Mouse (Mus musculus) Muller cell, postnatal 12 days (primary cell): Measurements from ENCODE around the gene Psen1.

Experiments
- DNase-seq: peaks from one replicate; pipeline ENCODE4 v3.0.0-alpha.2; 2015; ENCODE audit errors: inconsistent ontology term

Psen1 gene

DNA sequence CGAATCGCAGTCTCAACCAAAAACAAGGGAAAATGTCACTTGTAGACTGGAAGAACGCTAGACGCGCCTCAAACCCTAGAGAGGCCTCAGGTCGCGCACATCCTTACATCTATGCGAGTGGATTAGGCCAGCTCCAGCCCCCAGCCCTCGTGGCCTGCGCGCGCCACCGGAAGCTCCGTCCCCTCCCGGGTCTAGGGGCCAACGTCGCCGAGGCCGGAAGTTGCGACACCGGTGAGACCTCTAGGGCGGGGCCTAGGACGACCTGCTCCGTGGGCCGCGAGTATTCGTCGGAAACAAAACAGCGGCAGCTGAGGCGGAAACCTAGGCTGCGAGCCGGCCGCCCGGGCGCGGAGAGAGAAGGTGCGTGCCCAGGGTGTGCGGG, at the start of gene Psen1:
TSS of gene Psen1 (plus strand) at position 219 of the 382 bp plus-strand sequence.
- peak; percentile 96 for DNase-seq

DNA sequence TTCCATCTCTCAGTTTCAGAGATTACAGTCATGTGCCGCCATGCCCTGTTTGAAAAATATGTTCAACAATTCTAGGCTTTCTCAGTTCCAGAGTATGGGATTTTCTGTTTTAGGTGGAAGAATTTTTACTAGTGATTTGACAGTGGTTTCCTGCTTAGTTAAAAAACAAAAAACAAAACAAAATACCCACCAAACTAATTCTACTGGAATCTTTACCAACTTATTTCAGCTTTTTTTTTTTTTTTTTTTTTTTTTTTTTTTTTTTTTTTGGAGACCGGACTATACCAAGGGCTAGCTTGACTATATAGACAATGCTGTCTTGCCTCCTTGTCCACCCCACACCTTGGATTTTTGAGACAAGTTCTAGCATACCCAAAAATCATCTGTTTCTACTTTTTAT, 46.7 kb upstream of the Psen1 start:
- no peak for DNase-seq

DNA sequence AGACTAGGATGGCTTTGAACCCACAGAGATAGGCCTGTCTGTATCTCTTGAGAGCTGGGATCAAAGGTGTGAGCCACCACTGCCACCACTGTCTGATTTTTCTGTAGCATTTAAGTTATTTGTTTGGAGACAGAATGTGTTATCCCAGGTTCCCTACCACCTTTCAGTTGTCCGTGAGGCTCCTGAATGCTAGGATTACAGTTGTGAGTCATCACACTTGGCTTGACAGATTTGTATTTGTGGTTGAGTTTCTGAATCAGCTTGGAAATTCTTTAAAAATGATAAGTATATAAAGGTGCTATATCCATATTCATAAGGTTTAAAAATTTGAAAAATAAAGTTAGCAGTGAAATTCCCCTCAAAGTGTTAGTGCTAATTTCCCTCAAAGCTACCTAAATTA, 44.8 kb upstream of the Psen1 start:
- DNase-seq = no peak

DNA sequence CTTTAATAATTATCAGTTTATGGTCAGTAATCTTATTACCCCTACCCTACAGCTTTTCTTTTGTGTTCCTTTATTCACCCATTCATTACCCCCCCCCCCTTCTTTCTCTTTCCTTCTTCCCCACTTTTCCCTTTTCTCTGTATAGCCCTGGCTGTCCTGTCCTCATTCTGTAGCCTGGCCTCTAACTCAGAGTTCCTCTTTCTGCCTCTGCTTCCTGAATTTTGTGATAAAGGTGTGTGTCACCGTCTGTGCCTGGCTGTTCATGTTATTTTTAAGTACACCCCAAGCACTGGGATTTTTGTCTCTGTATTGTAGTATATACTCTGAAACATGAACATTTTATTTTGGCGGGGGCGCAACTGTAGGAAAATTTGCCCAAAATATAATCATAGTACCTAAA, 37.6 kb upstream of the Psen1 start:
- no peak for DNase-seq

DNA sequence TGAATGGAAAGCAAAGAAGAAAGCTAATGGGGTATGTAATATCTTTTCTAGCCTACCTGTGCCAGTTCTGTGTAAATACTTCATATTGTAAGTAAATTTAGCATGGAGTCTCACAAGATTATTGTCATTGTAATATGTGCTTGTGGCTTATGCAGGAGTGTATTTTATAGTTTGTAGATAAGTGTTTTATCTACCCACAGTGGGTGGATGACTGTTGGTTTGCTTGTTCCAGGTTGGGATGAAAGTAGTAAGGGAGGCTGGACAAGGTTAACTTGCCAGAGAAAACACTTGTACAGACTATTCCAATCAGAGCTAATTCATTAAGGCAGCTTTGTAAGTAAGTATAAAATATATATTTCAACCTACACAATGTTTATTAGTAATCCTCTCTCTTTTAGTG, 36.5 kb upstream of the Psen1 start:
- no peak for DNase-seq

DNA sequence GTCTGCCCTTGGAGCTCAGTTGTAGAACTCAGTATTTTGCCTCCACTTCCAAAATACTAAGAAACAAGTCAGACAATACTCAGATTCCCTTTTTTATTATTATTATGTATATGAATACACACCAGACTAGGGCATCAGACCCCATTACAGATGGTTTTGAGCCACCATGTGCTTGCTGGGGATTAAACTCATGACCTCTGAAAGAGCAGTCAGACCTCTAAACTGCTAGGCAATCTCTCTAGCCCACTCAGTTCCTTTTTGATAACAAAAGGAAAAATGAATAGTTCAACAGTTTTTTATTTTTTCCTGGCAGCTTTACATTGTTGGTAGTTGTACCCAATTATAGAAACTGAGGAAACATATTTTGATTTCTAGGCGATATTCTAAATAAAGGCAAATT, 2.5 kb upstream of the Psen1 start:
- DNase-seq = no peak

DNA sequence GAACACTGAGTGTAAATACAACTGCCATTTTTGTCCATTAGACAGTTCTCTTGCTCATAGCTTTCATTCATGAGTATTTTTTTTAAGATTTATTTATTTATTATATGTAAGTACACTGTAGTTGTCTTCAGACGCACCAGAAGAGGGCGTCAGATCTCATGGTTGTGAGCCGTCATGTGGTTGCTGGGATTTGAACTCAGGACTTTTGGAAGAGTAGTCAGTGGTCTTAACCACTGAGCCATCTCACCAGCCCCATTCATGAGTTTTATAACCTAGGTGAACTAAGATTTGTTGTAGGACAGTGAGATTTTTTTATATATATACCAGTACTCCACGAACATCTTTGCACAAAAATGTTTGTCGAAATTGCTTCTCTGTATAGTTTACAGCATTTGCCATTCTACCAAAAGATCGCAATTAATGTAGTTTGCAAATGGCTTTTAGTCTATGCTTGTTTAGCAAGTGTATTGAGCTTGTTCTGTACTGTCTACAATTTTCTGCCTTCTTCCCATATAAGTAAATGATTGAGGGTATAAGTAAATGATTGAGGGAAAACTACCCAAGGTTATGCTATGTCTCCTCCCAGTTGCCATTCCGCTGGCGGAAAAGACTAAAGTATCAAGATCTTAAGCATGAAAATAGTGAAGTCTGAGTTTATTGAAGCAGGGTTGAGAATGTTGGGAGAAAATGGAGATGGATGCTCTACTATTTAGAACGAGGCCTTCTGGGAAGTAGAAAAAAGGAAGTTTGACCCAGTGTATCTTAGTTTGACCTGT, 1.2 kb upstream of the Psen1 start:
- no peak for DNase-seq

DNA sequence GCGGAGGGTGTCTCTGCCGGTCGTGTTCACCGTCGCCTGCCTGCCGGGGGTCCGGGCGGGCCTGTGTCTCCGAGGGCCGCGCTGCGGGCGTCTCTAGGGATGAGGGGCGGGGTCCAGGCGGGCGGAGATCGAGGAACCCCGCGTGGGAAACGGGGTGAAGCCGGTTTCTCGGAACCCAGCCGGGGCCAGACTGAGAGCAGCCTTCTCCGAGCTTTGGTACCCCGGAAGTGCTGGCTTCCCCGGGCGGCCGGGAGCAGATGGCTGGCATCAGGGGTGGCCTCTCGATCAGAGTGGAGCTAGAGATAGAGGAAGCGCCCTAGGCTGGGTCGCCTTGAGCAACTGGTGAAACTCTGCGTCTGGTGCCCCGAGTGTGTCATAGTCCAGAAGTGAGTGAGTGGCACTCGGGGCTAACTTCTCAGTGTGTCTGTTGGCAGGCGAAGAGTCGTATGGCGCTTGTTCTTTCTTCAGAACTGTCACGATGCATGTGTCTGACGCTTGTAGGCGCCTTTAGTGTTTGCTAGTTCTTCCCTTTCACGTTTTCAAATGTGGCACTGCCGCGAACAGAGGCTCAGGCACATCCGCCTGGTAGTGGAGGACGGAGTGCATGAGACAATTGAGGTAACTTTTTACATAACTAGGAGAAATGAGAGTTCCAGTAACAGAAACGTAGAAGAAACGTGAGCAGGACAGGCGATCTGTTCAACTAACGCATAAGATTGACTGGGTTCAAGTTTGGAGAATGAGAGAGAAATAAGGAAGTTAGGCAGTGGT, 549 bp downstream of the Psen1 start:
- DNase-seq = no peak

- no peak for DNase-seq
These were observed 1.1 kb downstream of the Psen1 start for GRCm38 (mm10) chr12:83689087-83689432.

DNA sequence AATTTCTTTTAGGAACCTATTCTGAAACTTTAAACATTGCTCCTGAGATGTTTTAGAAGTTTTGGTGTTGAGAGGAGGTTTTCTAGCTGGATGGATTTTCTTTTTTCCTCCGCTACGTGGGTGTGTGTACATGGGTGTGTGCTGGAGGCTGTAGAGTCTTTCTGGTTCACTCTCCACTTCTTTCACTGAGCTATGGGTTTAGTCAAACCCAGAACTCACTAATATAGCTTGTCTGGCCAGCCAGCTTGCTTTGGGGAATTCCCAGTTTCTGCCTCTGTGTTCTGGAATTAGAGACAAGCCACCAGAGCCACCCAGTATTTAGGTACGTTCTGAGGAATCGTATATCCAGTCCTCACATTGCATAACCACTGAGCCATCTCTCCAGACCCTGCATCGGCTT, 6.1 kb downstream of the Psen1 start:
- no peak for DNase-seq

DNA sequence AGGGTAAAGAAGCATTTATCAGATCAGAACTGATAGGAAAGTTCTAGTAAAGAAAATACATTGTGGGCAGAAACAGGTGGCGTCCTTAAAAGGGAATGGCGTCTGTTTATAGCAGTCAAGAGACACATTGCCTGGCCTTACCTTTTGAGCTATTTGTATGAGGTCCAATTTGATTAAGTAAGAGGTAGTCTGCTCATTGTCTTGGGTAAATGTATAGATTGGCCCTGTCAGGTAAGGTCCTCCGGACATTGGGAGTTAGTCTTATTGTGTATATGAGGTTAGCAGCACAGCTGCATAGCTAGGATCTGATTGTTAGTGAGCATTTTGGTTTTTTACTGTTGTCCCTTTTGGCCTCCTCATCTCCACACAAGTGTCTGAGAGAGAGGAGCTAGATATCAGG, 6.7 kb downstream of the Psen1 start:
- no peak for DNase-seq

DNA sequence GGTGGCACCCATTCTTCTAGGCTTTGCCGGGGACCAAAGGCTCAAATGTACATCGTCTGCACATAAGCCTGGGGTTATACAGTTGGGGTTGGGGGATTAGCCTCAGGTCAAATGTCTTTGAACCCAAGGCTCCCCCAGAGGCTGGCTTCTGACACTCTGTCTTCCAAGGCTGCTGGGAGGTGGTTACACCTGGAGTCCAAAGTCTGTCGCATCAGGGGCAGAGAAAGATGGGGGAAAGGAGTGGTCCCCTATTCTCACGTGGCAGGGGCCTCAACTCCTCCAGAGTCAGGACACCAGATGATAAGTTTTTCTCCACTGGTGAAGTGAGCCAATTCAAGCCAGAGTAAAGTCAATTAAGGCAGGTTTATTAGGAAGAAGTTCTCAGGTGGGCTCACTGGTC, 10.7 kb downstream of the Psen1 start:
- no peak for DNase-seq

DNA sequence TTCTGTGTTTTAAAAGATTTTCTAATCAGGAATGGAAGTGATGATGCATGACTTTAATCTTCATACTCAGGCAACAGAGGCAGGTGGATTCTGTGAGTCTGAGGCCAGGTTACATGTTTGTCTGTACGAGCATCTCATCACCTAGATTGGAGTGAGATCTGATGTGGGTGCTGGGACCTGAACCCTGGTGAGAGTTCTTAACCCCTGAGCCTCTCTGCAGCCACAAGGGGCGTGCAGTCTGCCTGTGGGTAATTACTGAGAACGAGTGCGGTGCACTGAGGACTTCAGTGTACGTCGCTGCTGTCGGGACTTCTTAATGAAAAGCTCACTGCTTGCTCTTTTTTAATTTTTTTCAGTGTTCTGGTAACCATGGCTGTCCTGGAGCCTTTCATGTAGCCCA, 13.7 kb downstream of the Psen1 start:
- no peak for DNase-seq

- no peak for DNase-seq
These were observed 14.8 kb downstream of the Psen1 start for GRCm38 (mm10) chr12:83702796-83703195.

GRCm38 (mm10) chr12:83706951-83707350, 19.0 kb downstream of the Psen1 start:
- DNase-seq = no peak

DNA sequence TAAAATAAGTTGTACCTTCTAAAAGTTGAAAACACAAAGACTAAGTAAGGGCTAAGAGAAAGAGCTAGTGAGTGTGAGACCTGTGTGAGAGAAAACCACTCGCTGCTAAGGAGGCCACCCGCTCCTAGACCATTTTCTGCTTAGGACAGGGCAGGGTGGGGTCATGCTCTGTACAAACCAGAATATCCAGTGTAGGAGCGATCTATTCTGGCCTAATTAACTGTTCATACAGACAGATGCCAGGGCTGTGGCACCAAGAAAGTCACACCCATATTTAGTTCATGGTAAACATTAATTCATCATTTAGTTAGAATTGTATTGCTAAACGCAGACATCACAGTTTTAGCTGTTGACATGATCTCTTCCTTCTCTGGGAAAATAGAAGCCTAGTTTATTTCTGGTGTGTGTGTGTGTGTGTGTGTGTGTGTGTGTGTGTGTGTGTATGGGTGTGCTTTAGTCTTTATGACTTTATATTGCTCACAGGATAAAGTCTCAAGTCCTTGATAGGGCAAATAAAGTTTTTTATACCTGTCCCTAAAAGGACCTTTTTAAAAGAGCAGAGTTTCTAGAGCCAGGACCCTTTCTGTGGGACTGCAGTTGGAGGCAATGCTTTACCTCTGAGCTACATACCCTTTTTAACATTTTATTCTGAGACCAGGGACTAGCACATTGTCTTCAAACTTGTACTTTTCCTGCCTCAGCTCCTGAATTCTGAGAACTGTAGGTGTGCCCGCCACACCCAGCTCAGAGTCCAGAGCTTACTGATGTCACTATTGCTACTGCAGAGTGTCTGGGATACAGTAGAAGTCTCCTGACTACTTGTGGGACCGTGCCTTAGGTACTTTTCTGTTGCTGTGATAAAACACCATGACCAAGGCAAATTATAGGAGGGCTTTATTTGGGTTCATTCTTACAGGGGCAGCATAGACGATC, 20.5 kb downstream of the Psen1 start:
- DNase-seq = no peak

DNA sequence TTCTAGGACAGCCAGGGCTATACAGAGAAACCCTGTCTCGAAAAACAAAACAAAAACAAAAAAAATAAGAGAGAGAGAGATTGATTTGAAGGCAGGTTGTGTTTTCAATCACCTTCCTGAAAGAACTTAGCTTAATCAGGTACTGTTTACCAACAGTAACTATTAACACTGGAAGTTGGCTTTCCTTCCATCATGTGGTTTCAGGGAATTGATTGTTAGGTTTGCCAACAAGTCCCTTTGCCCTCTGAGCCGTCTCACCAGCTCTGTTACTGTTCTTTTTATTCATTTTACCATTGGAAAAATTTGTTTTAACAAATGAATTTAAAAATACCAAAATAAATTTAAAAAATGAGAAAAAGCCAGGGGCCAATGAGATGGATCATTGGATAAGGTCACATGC, 22.0 kb downstream of the Psen1 start:
- no peak for DNase-seq

DNA sequence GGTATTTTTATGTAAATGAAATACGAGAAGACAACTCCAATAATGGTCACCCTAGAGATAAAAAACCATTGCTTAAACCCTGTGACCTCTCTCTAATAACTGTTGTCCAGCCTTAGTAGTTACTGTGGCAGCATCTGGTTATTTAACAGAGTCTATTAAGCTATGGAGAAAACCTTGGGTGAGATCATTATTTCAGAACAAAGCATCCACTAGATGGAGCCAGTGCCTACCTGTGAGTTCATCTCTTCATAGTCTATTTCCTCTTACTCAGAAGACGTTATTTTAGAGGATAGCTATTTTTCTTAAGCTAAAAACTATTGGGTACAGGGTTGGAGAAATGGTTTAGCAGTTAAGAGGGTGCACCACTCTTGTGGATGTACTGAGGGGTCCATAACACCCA, 25.8 kb downstream of the Psen1 start:
- peak; percentile 43 for DNase-seq

- no peak for DNase-seq
These were observed 28.6 kb downstream of the Psen1 start for GRCm38 (mm10) chr12:83716416-83717184.

DNA sequence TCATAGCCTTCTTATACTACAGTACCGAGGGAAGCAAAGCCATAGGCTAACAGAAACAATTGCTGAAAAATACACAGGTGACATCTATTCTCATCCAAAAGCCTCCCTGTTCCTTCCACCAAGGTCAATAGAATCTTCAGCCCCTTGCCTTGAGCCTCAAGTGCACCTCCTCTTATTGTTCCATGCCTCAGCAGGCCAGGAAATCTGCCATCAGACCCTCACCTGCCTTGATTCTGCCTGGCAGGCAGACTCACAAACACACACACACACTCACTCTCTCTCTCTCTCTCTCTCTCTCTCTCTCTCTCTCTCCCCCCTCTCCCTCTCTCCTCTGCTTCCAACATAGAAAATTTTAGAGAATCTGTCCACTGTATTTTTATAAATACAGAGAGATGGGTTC, 31.5 kb downstream of the Psen1 start:
- no peak for DNase-seq

DNA sequence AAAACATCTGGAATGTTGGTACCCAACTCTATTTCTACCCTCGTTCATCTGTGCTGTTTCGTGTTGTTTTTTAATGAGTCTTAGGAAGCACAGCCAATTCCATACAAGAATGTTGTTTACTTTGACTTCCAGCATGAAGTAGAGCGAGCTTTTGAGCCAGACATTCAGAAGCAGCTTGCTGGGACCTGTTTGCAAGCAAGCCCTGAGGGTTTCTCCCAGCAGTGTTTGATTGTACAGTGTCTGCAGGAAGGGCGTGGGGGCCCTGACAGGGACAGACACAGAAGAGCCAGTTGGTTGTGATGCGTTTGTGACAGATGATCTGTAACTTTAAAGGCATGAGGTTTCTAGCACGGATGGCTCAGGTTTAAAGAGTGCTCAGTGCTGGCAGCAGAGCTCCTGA, 33.3 kb downstream of the Psen1 start:
- no peak for DNase-seq

- DNase-seq = no peak
These were observed 35.1 kb downstream of the Psen1 start for GRCm38 (mm10) chr12:83723037-83723436.
